Mouse (Mus musculus) heart, postnatal 0 days (tissue): ENCODE results near the gene Ptpdc1.

Experiments used
- CTCF ChIP-seq: IDR thresholded peaks from 2 replicates; pipeline ENCODE4 v1.5.1; 2016; ENCODE audit warnings: antibody characterized with exemption, control low read depth, low read depth
- EP300 ChIP-seq: IDR thresholded peaks from 2 replicates; pipeline ENCODE4 v1.6.1; 2016; ENCODE audit warnings: antibody characterized with exemption, low read depth

- TF ChIP-seq CTCF (no peak), EP300 (no peak)
These were observed 46.8 kb downstream of the Ptpdc1 start for GRCm38 (mm10) chr13:48578616-48579015.
